Mouse (Mus musculus) midbrain, embryonic 14.5 days (tissue): ENCODE measurements around the gene Helz. TPM values are rescaled to one million over a fixed set of nuclear protein-coding genes. Genes with fewer than 3 reads are reported as not detected.
A peak's percentile ranks its signal among the peaks of the same experiment; 100 is the strongest.

Experiments
- ATAC-seq: fragments of 200-750 bp; cut with Nextera tagmentation; 2 replicates; pipeline ENCODE4 v1.8.0; 2017; ENCODE audit warnings: moderate number of reproducible peaks, moderate library complexity; ENCODE audit not compliant: low FRiP score, low TSS enrichment
- DNase-seq: peaks from one replicate; pipeline ENCODE4 v3.0.0-alpha.2; 2015
- H3K27ac ChIP-seq: fragments of 300-500 bp; sonication (generic); replicated peaks from 2 replicates; pipeline ENCODE4 v1.5.1; 2014; ENCODE audit warnings: mild to moderate bottlenecking, low read depth, low read length, moderate library complexity
- H3K27me3 ChIP-seq: fragments of 300-500 bp; sonication (generic); 2 replicates; pipeline ENCODE4 v1.6.1; 2014; ENCODE audit warnings: low read length, control low read depth, mixed read lengths; ENCODE audit not compliant: control insufficient read depth, insufficient read depth
- H3K36me3 ChIP-seq: fragments of 300-500 bp; sonication (generic); 2 replicates; pipeline ENCODE4 v1.6.1; 2014; ENCODE audit warnings: low read length, control low read depth; ENCODE audit not compliant: control insufficient read depth, insufficient read depth
- H3K4me1 ChIP-seq: fragments of 300-500 bp; sonication (generic); 2 replicates; pipeline ENCODE4 v1.6.1; 2014; ENCODE audit warnings: mild to moderate bottlenecking, antibody characterized with exemption, low read length, control low read depth; ENCODE audit not compliant: control insufficient read depth, insufficient read depth
- H3K4me2 ChIP-seq: fragments of 300-500 bp; sonication (generic); 2 replicates; pipeline ENCODE4 v1.6.1; 2014; ENCODE audit warnings: mild to moderate bottlenecking, low read length, moderate library complexity
- H3K4me3 ChIP-seq: fragments of 300-500 bp; sonication (generic); replicated peaks from 2 replicates; pipeline ENCODE4 v1.5.1; 2014; ENCODE audit warnings: low read depth, low read length
- H3K9ac ChIP-seq: fragments of 300-500 bp; sonication (generic); replicated peaks from 2 replicates; pipeline ENCODE4 v1.6.1; 2014; ENCODE audit warnings: mild to moderate bottlenecking, low read length, moderate library complexity
- H3K9me3 ChIP-seq: fragments of 300-500 bp; sonication (generic); 2 replicates; pipeline ENCODE4 v1.6.1; 2016; ENCODE audit warnings: low read length, control low read depth, mixed read lengths; ENCODE audit not compliant: control insufficient read depth
- WGBS: fragments of 180-500 bp; shearing (Covaris S2); extraction: QIAGEN DNeasy Blood & Tissue Kit; methylation state at CpG from one replicate; pipeline ENCODE4 v1.1.7; 2014; 5-methylcytosine and 5-hydroxymethylcytosine counted together
- polyA plus RNA-seq: library from polyadenylated mRNA; unstranded; fragments of >200 nt; fragmentation: Nextera tagmentation; extraction: Ambion mirVana; gene quantifications from 2 replicates; pipeline ENCODE4 v1.2.1, GENCODE M21; 2014

The Helz gene
- polyA plus RNA-seq, 1 experiment from 2014 or later: 23.4 TPM

- 81% methylated on average over 5 of the region's 5 CpGs for whole genome bisulfite sequencing
- Histone ChIP-seq H3K4me2 (no peak overlapping the region), H3K4me3 (no peak overlapping the region), H3K9me3 (no peaks in the 10 kb centered on the region), H3K27ac (no peak overlapping the region), H3K27me3 (no peaks in the 10 kb centered on the region), H3K9ac (no peak overlapping the region), H3K36me3 (peaks cover 63% of the 10 kb centered on the region), H3K4me1 (no peaks in the 10 kb centered on the region)
- no peak for DNase-seq
- no peak for ATAC-seq
Measured at GRCm38 (mm10) chr11:107662666-107663065, 114.9 kb downstream of the Helz start.

GRCm38 (mm10) chr11:107667542-107667941 is 119.8 kb downstream of the Helz start:
- Histone ChIP-seq H3K9ac (no peak overlapping the region), H3K4me3 (no peak overlapping the region), H3K36me3 (peaks cover 73% of the 10 kb centered on the region), H3K9me3 (no peaks in the 10 kb centered on the region), H3K4me1 (no peaks in the 10 kb centered on the region), H3K4me2 (no peak overlapping the region), H3K27ac (no peak overlapping the region), H3K27me3 (no peaks in the 10 kb centered on the region)
- ATAC-seq (no peak), DNase-seq (no peak)
- 94% methylated on average over 2 of the region's 2 CpGs for WGBS

DNA sequence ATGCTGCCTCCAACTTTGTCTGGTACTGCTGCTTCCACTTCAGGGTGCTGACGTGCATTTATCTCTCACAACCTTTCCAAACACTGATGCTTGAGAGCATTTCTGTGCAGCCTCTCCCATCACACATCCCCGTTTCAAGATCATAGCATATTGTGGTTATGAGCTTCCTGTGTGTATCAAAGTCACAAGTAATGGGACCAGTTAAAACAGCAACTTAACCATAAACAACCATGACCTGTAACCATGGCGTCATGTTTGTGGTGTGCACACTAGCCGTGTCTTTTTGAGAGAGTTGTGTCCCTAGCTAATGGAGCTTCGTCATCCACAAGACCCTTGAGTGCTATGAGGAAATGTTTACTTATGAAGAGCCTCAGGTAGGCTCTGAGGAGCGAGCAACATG is 120.5 kb downstream of the Helz start:
- WGBS: 94% methylated on average over 6 of the region's 6 CpGs
- ATAC-seq (no peak), DNase-seq (no peak)
- Histone ChIP-seq H3K4me3 (no peak overlapping the region), H3K9ac (no peak overlapping the region), H3K4me2 (no peak overlapping the region), H3K27me3 (no peaks in the 10 kb centered on the region), H3K27ac (no peak overlapping the region), H3K36me3 (peaks cover 71% of the 10 kb centered on the region), H3K4me1 (no peaks in the 10 kb centered on the region), H3K9me3 (no peaks in the 10 kb centered on the region)

DNA sequence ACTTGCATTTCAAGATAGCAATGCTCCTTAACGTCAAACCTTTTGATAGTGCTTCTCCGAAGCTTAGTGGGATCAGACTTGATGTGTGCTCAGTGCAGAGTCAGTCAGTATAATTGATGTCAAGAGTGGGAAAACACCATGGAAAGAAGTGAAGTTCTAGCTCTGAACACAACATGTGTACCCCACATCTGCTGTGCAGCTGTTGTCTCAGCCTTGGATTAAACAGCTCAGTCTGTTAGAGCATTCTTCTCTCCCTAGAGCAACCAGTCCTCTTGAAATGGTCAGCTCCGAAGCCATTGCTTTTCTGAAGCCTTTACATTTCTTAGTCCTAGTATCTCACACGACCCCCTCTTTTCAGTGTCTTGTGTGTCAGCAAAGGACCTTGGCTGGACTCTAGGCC is 121.2 kb downstream of the Helz start:
- Histone ChIP-seq H3K36me3 (peaks cover 72% of the 10 kb centered on the region), H3K9me3 (no peaks in the 10 kb centered on the region), H3K9ac (no peak overlapping the region), H3K27ac (no peak overlapping the region), H3K4me1 (no peaks in the 10 kb centered on the region), H3K4me3 (no peak overlapping the region), H3K27me3 (no peaks in the 10 kb centered on the region), H3K4me2 (no peak overlapping the region)
- ATAC-seq (no peak), DNase-seq (no peak)
- WGBS: 90% methylated on average over 4 of the region's 4 CpGs

DNA sequence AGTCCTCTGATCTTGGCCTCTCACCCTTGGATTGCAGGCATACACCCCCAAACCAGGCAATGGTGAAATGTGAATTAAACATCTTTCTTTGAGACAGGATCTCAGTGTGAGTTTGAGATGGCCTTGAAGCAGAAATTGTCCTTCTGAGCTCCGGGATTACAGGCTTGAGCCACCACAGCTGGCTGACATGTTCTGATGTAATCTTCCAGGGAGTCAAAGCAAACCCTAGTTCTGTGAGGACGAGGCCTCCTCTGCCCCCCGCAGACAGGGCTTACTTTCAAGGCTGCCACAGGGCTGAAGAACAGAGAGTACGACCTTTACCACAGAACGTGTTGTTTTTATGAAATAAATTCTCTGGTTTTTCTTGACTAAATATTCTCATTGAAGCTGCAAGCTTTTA is 126.3 kb downstream of the Helz start:
- Histone ChIP-seq H3K9me3 (no peaks in the 10 kb centered on the region), H3K4me3 (no peak overlapping the region), H3K27ac (no peak overlapping the region), H3K9ac (no peak overlapping the region), H3K27me3 (no peaks in the 10 kb centered on the region), H3K36me3 (peaks cover 46% of the 10 kb centered on the region), H3K4me2 (no peak overlapping the region), H3K4me1 (peaks cover 8% of the 10 kb centered on the region)
- WGBS: 73% methylated on average over 5 of the region's 5 CpGs
- ATAC-seq (no peak), DNase-seq (no peak)

GRCm38 (mm10) chr11:107674601-107675000 is 126.9 kb downstream of the Helz start:
- H3K27ac ChIP-seq: no peak overlapping the region
- WGBS: 94% methylated on average over 8 of the region's 8 CpGs
- H3K4me2 ChIP-seq: no peak overlapping the region
- H3K36me3 ChIP-seq: peaks cover 46% of the 10 kb centered on the region
- no peak overlapping the region for H3K9ac ChIP-seq
- ATAC-seq: no peak
- no peaks in the 10 kb centered on the region for H3K9me3 ChIP-seq
- H3K4me1 ChIP-seq: peaks cover 8% of the 10 kb centered on the region
- H3K4me3 ChIP-seq: no peak overlapping the region
- H3K27me3 ChIP-seq: no peaks in the 10 kb centered on the region
- no peak for DNase-seq

GRCm38 (mm10) chr11:107675246-107675645 is 127.5 kb downstream of the Helz start:
- Histone ChIP-seq H3K9me3 (no peaks in the 10 kb centered on the region), H3K27ac (no peak overlapping the region), H3K4me3 (no peak overlapping the region), H3K9ac (no peak overlapping the region), H3K4me1 (peaks cover 8% of the 10 kb centered on the region), H3K4me2 (no peak overlapping the region), H3K27me3 (no peaks in the 10 kb centered on the region), H3K36me3 (peaks cover 40% of the 10 kb centered on the region)
- 86% methylated on average over 10 of the region's 10 CpGs for WGBS
- DNase-seq (no peak), ATAC-seq (no peak)

DNA sequence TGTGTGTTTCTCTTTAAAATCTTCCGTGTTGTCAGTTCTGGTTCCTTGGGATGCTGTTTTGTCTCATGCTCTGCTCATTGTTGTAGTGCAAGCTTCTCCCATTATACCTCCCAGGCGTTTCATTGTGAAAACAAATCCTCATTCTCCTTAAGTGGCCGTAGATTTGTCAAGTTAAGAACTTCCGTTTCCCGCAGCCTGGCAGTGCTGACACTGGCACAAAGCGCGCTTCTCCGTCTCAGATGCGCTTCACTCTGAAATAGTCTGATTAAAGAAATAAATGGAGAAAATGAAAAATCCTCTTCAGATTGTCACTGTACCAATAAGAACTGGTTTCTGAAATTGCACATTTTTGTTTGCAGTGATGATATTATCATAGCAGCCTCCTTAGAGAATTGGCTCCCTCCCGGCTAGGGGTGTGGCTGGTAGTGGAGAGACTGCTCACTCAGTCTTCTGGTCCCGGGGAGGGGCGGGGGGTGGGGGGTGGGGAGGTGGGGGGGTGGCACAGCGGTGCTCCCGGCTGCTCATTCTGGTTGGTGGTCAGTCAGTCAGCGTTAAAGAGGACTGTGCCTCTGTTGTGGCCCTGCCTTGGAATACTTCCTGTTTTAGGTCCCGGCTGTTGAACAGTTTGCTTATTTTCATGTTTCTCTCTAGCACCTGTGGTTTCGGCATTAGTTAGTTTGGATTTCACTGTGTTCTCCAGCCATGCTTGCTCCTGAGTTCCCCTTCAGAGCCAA is 128.6 kb downstream of the Helz start:
- Histone ChIP-seq H3K4me3 (no peak overlapping the region), H3K27me3 (no peaks in the 10 kb centered on the region), H3K4me2 (peak overlapping the region; percentile 17; the same call in 1 of the 2 replicates), H3K9ac (no peak overlapping the region), H3K27ac (peak overlapping the region; percentile 22; the same call in 1 of the 2 replicates), H3K4me1 (peaks cover 8% of the 10 kb centered on the region), H3K36me3 (peaks cover 29% of the 10 kb centered on the region), H3K9me3 (no peaks in the 10 kb centered on the region)
- peak; percentile 42 for DNase-seq
- no peak for ATAC-seq
- WGBS: 32% methylated on average over 17 of the region's 17 CpGs

GRCm38 (mm10) chr11:107682694-107683355 is 135.1 kb downstream of the Helz start:
- WGBS: 25% methylated on average over 9 of the region's 9 CpGs
- no peak overlapping the region for H3K4me3 ChIP-seq
- H3K36me3 ChIP-seq: peaks cover 16% of the 10 kb centered on the region
- no peak overlapping the region for H3K4me2 ChIP-seq
- no peaks in the 10 kb centered on the region for H3K27me3 ChIP-seq
- peaks cover 27% of the 10 kb centered on the region for H3K4me1 ChIP-seq
- H3K9ac ChIP-seq: no peak overlapping the region
- DNase-seq (peak; percentile 61), ATAC-seq (no peak)
- peak overlapping the region; percentile 61 for H3K27ac ChIP-seq
- no peaks in the 10 kb centered on the region for H3K9me3 ChIP-seq
